Mouse (Mus musculus): Measurements from ENCODE around the gene Pnmt. TPM values are rescaled to one million over a fixed set of nuclear protein-coding genes. Genes with fewer than 3 reads are reported as not detected.

The Pnmt gene
- total and polyA plus RNA-seq, 3 experiments = not detected

DNA sequence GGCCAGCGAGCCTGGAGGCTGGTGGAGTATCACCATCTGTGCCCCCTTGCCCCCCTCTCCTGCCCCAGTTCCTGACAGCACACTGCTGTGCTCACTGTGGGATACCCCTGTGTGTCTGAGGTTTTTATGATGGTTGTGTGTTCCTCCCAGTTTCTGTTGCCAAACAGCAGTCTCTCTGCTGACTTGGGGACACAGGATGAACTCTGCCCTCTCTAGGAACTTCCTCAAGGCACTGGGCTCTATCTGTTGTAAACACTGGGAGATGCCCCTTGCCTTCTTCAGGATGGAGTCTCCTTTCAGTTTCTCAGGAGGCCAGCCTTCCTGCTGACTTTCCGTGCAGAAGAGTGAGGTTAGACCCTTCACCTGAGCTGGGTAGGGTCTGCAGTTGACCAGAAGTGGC, 27.9 kb downstream of the Pnmt start:
- Histone ChIP-seq H3K27ac (ENCODE audit: control insufficient read depth, low read depth, low read length) (no peak overlapping the region), H3K9ac (ENCODE audit: control insufficient read depth, low read depth, low read length, poor library complexity, severe bottlenecking) (no peak overlapping the region), H3K4me3 (ENCODE audit: control insufficient read depth in 1 of 2, insufficient read depth in 1 of 2, low read depth in 2 of 2, low read length in 2 of 2) (no peak overlapping the region), H3K27me3 (ENCODE audit: control insufficient read depth in 1 of 2, insufficient read depth in 2 of 2, low read length in 2 of 2) (peaks cover 8% of the 10 kb centered on the region in 2 experiments), H3K4me1 (ENCODE audit: control insufficient read depth in 1 of 2, insufficient read depth in 2 of 2, low read length in 2 of 2) (peaks cover 0 to 7% of the 10 kb centered on the region in 2 experiments; a peak in 2 of 4 replicates), H3K9me3 (replicated peaks; ENCODE audit: insufficient read depth, low read length) (no peaks in the 10 kb centered on the region), H3K79me2 (ENCODE audit: control insufficient read depth, insufficient read depth, low read length, poor library complexity) (no peaks in the 10 kb centered on the region), H3K36me3 (ENCODE audit: control insufficient read depth in 1 of 2, insufficient read depth in 2 of 2, low read length in 2 of 2) (no peaks in the 10 kb centered on the region)
- no peak for DNase-seq (ENCODE audit: low read depth, low spot score)
- TF ChIP-seq SMC3 (IDR thresholded peaks at IDR 0.05; ENCODE audit: low read depth, low read length) (no peak), POLR2A (IDR thresholded peaks at IDR 0.05; ENCODE audit: control insufficient read depth in 1 of 2, insufficient read depth in 1 of 2, low read depth in 1 of 2, low read length in 2 of 2, poor library complexity in 1 of 2) (no peak), EP300 (IDR thresholded peaks at IDR 0.05; ENCODE audit: low read depth in 1 of 2, low read length in 2 of 2) (no peak), ELF1 (IDR thresholded peaks at IDR 0.05; ENCODE audit: low read depth, low read length) (no peak), GATA1 (IDR thresholded peaks at IDR 0.05; ENCODE audit: low read depth, low read length) (no peak), TAL1 (IDR thresholded peaks at IDR 0.05; ENCODE audit: low read length) (no peak), E2F4 (IDR thresholded peaks at IDR 0.05; ENCODE audit: borderline replicate concordance, low read depth, low read length) (no peak), USF2 (IDR thresholded peaks at IDR 0.05; ENCODE audit: borderline replicate concordance in 1 of 2, insufficient read depth in 1 of 2, low read depth in 1 of 2, low read length in 2 of 2) (no peak), ZC3H11A (IDR thresholded peaks at IDR 0.05; ENCODE audit: low read depth, low read length) (no peak), BHLHE40 (IDR thresholded peaks at IDR 0.05; ENCODE audit: borderline replicate concordance, low read depth, low read length) (no peak)

DNA sequence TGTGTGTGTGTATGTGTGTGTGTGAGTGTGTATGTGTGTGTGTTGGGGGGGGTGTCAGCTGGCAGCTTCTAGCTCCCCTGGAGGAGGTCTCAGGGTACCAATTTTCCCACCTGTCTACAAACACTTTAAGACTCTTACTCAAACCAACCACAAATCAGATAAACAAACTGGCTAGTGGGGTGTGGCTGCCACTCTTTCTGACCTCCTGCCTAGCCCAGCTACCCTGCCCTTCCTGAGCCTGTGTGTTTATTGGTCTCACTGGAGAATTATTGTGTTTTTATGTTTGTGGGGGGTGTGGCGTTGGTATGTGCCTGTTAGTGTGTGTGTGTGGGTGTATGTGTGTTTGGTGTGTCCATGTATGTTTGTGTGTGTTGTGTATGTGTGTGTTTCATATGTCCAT, 30.8 kb downstream of the Pnmt start:
- Histone ChIP-seq H3K27me3 (ENCODE audit: control insufficient read depth in 1 of 2, insufficient read depth in 2 of 2, low read length in 2 of 2) (peaks cover 7 to 9% of the 10 kb centered on the region in 2 experiments), H3K9ac (ENCODE audit: control insufficient read depth, low read depth, low read length, poor library complexity, severe bottlenecking) (no peak overlapping the region), H3K79me2 (ENCODE audit: control insufficient read depth, insufficient read depth, low read length, poor library complexity) (no peaks in the 10 kb centered on the region), H3K4me3 (ENCODE audit: control insufficient read depth in 1 of 2, insufficient read depth in 1 of 2, low read depth in 2 of 2, low read length in 2 of 2) (no peak overlapping the region), H3K9me3 (replicated peaks; ENCODE audit: insufficient read depth, low read length) (no peaks in the 10 kb centered on the region), H3K36me3 (ENCODE audit: control insufficient read depth in 1 of 2, insufficient read depth in 2 of 2, low read length in 2 of 2) (no peaks in the 10 kb centered on the region), H3K4me1 (ENCODE audit: control insufficient read depth in 1 of 2, insufficient read depth in 2 of 2, low read length in 2 of 2) (peaks cover 0 to 7% of the 10 kb centered on the region in 2 experiments; a peak in 2 of 4 replicates), H3K27ac (ENCODE audit: control insufficient read depth, low read depth, low read length) (no peak overlapping the region)
- no peak for DNase-seq (ENCODE audit: low read depth, low spot score)
- TF ChIP-seq POLR2A (IDR thresholded peaks at IDR 0.05; ENCODE audit: control insufficient read depth in 1 of 2, insufficient read depth in 1 of 2, low read depth in 1 of 2, low read length in 2 of 2, poor library complexity in 1 of 2) (no peak), MXI1 (IDR thresholded peaks at IDR 0.05; ENCODE audit: low read depth, low read length) (no peak), ZKSCAN1 (IDR thresholded peaks at IDR 0.05; ENCODE audit: low read depth, low read length) (no peak), BHLHE40 (IDR thresholded peaks at IDR 0.05; ENCODE audit: borderline replicate concordance, low read depth, low read length) (no peak), ZMIZ1 (IDR thresholded peaks at IDR 0.05; ENCODE audit: low read depth, low read length) (no peak), TCF12 (IDR thresholded peaks at IDR 0.05; ENCODE audit: low read depth, low read length) (no peak), MYB (IDR thresholded peaks at IDR 0.05; ENCODE audit: low read depth, low read length) (no peak), MEF2A (IDR thresholded peaks at IDR 0.05; ENCODE audit: extremely low read depth, insufficient replicate concordance, low read depth, low read length, poor library complexity, severe bottlenecking) (no peak), CHD2 (IDR thresholded peaks at IDR 0.05; ENCODE audit: low read length) (no peak), ETS1 (IDR thresholded peaks at IDR 0.05; ENCODE audit: low read depth, low read length) (no peak), GABPA (IDR thresholded peaks at IDR 0.05; ENCODE audit: low read depth, low read length) (no peak), CHD1 (IDR thresholded peaks at IDR 0.05; ENCODE audit: low read depth, low read length) (no peak), E2F4 (IDR thresholded peaks at IDR 0.05; ENCODE audit: borderline replicate concordance, low read depth, low read length) (no peak), JUND (IDR thresholded peaks at IDR 0.05; ENCODE audit: low read depth, low read length) (no peak)

Data from MEL (cell line).